Mouse (Mus musculus) left cerebral cortex, adult 2 months (tissue): ENCODE data around the gene Cacna1f. TPM values are rescaled to one million over a fixed set of nuclear protein-coding genes. Genes with fewer than 3 reads are reported as not detected.

Experiments used
- DNase-seq, 2 experiments: peaks; one replicate each; pipeline ENCODE4 v3.0.0; 2021 to 2022; ENCODE audit warnings: low spot score in 2 of 2, mixed read lengths in 1 of 2; ENCODE audit errors: extremely low spot score in 1 of 2
- H3K27ac ChIP-seq: fragments of 200-600 bp; 2 replicates; pipeline ENCODE4 v1.8.1; 2022
- H3K4me3 ChIP-seq: fragments of 200-600 bp; 2 replicates; pipeline ENCODE4 v1.8.1; 2022
- CTCF ChIP-seq: fragments of 200-600 bp; IDR thresholded peaks from 2 replicates; pipeline ENCODE4 v1.8.1; 2022; ENCODE audit warnings: antibody characterized with exemption, mild to moderate bottlenecking, moderate library complexity
- intact Hi-C: fragments of 180-260 bp; cut with DNase I; formaldehyde crosslinking; loops from one replicate; pipeline ENCODE4 v1.15.1; 2025
- long read RNA-seq, 2 experiments: library from polyadenylated mRNA; stranded (forward); transcript quantifications; one replicate each; pipeline ENCODE4 v2.0.0; 2021; ENCODE audit warnings: borderline mapping rate in 2 of 2
- total RNA-seq, 2 experiments: library from RNA; stranded (reverse); gene quantifications; 2 replicates each; pipeline ENCODE4 v1.2.3; 2021

The Cacna1f gene
- under 1 TPM; 0.19 to 0.27 TPM for total RNA-seq
- long read RNA-seq, experiment 1, result 0 reads
- long read RNA-seq, experiment 2, partial matches to known transcripts, result 0 of 1 reads
- long read RNA-seq, experiment 2, other reads (novel, unspliced or antisense), result 1 of 1 reads

DNA sequence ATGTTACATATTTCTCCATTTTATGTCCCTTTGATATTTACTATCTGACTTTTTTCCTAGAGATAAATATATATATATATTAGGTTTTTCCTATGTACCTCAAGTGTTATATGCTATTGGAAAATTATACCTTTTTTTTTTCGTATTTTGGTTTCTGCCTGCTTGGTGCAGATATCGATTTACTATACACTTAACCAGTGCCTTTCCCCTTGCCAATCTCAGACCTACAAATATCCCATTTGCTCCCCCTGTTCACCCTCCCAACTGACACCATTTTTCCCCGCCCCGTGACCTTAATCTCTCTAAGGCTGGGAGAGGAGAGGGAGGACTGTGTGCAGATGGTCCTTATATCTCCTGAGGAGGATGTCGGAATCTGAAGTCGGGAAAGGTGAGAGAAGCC is at the start of gene Cacna1f:
TSS of gene Cacna1f (plus strand) at position 301 of the 400 bp plus-strand sequence.
- intact Hi-C loops, result loop anchor here (5.0 kb wide), 2 partner anchors 36 to 71 kb away; no protein-coding TSS in a partner anchor
- no peak for TF ChIP-seq CTCF
- H3K4me3 ChIP-seq, result no peak within 1 kb of the TSS
- DNase-seq, result no peak
- H3K27ac ChIP-seq, result no peak within 1 kb of the TSS

DNA sequence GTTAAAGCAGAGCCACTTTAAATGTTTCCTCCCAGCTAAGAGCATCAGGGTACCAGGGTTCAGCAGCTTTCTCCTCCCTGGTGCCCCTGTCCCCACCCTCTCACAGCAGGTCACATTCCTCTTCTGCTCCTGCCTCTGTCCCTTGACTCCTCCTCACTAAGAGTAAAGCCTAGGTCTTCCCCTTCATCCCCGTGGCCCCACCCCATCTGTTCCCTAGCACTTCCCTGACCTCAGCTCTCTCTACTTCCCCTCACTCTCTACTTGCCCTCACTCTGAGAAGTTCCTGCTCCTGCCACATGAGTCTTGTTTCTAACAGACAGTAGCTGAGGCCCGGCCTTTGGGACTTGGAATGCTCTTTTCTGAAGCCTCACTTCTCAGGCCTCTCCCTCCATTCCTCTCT is 43.8 kb upstream of the Cacna1f start:
- TF ChIP-seq CTCF, result no peak
- intact Hi-C loops, result no loop called here
- H3K4me3 ChIP-seq, result no peak overlapping the region

DNA sequence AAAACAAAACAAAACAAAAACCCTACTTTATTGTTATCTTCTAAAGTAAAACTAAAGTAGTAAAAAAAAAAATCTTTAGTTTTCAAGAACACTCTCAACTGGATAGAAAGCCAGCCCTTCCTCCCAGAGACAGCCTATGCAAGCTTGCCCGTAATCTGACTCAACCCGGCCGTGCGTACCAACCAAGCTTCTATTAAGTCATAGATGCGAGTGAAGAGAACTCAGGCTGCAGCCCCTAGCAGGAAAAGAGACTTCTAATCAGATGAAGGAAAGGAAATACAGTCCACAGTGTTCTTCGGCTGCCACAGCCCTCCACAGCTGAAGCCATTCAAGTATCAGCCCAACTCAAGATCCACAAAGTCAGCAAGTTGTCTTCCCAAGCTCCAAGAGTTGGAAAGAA is 40.5 kb upstream of the Cacna1f start:
- H3K27ac ChIP-seq, result no peak overlapping the region
- no peak for DNase-seq
- no peak overlapping the region for H3K4me3 ChIP-seq
- TF ChIP-seq CTCF, result no peak
- intact Hi-C loops, result no loop called here

More for the DNA sequence above, 43.8 kb upstream of the Cacna1f start:
- DNase-seq, result no peak
- H3K27ac ChIP-seq, result no peak overlapping the region

DNA sequence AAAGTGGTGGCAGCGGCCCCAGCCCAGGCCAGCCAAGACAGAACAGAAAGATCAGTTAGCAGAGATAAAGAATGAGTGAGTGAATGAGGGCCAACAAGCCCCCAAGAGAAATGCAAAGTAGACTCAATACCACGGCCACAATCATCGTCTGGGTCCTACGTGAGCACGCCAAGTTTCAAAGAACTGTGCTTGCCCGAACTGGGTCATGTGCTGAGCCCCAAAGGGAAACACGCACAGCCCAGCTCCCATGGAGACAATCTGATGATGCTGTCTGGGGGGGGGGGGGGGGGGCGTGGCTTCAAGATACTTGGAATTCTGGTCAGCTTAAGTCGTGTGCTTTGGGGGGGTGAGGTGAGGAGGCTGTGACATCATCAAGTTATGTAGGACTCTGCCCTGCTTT is 39.4 kb upstream of the Cacna1f start:
- no peak overlapping the region for H3K27ac ChIP-seq
- TF ChIP-seq CTCF, result no peak
- no peak for DNase-seq
- H3K4me3 ChIP-seq, result no peak overlapping the region
- intact Hi-C loops, result no loop called here

DNA sequence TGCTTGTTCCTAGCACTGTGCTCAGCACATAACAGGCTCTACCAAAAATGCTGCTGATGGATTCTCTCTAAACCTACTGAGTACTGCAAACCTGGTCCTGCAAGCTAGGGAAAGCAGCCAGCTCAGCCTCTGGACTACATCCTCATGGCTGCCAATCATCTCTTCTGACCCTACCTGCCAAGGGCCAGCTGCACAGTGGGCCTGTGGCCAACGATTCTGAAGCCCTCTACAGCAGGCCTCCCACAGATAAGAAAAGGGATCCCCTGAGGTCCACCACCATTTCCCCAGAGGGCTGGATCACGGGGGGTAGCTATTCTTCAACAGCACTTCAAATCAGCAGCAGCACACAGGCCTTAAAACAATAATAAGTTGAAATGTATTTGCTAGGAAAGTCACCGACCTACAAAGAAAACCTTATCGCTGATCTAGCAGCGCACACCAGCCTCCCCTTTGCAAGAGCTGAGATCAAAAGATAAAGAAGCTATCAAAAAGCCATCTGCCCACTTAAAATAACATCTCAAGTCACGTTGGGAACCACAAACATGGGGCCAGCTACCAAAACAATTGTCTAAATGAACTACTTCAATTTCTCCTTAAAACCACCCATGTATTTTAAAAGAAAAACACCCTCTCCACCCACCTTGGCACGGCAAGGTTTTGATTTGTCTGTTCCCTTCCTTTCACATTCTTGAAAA is 36.3 kb upstream of the Cacna1f start:
- DNase-seq, result no peak
- intact Hi-C loops, result loop anchor here (5.0 kb wide), 3 partner anchors 93 to 248 kb away; no protein-coding TSS in a partner anchor
- Histone ChIP-seq H3K27ac (no peak overlapping the region), H3K4me3 (no peak overlapping the region)
- TF ChIP-seq CTCF, result no peak

DNA sequence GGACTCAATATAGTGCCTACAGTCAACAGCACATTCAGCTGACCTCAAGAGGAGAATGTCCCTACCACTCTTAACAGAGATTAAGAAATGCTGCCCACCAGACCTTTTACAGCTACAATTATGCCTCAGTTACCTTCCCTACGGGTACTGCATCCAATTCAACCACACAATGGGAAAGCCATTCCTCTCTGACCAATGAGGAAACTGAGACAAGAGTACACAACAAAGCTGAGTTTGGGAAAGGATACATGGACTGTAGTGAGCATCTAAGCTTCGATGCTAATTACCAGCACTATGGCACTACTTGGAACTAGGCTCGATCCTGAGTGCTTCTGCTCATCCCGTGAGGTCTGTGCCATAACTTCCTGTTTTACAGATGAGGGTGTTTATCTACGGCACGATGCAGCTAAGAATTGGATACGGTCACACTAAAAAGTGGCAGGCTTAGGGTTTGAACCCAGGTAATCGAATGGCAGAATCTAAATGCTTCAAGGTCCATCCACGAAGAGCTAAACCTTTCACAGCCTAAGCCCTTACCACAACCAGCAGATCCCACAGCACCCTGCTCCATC is 35.2 kb upstream of the Cacna1f start:
- no peak for DNase-seq
- no peak overlapping the region for H3K4me3 ChIP-seq
- no peak overlapping the region for H3K27ac ChIP-seq
- intact Hi-C loops, result loop anchor here (5.0 kb wide), 3 partner anchors 94 to 249 kb away; no protein-coding TSS in a partner anchor
- no peak for TF ChIP-seq CTCF

DNA sequence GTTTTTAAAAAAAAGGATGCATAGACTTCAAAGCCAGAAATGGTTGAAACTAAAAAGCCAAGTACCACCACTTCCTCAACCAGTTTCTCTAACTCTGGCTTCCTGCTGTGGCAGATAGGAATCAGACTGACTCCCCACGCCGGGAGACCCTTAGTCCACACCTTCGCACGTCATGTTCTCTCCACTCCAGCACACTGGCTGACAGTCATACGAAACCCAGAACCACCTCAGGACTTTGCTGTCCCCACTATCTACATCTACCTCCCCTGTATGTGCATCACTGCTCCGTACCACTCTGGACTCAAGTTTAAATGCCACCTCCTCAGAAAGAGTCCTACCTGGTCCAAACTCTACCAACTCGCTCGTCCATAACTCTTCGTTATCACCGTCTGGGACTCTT is 34.4 kb upstream of the Cacna1f start:
- TF ChIP-seq CTCF, result no peak
- Histone ChIP-seq H3K27ac (no peak overlapping the region), H3K4me3 (no peak overlapping the region)
- DNase-seq, result no peak
- intact Hi-C loops, result loop anchor here (5.0 kb wide), 3 partner anchors 95 to 250 kb away; no protein-coding TSS in a partner anchor

DNA sequence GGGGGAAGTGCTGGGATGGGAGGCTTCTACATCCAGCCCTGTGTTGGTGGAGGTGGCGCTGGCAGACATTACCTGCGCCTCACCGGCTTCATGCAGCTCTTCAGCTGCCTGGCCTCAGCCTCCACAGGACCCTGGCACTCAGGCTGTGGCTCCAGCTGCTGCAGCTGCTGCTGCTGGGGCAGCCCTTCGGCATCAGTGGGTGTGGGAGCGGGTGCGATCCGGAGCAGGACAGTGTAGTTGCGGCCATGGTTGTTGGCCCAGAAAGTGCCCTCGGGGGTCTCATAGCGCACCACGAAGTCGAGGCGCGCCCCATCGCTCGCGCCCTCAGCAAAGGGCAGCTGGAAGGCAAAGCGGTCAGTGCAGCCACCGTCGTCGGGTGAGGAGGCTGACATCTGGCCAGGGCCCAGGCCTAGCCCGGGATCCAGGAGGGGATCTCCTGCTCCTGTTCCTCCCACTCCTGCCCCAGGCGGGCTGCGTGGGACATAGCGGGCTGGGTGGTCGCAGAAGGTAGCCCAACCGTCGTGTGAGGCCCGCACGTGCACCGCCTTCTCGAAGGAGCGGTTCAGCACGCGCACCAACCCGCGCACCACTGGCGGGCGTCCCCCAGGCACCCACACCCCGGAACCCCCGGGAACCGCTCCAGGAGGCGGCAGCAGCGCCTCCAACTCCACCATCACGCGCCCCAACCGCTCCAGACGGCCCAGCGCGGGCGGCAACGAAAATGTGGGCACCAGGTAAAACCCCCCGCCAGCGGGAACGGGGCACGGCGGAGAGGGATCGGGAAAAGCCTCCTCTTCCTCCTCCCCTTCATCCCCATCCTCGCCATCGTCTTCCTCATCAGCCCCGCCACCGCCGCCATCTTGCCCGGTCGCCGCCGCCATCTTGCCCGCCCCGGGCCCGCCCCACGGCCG is 33.5 kb upstream of the Cacna1f start, which contains the start of gene Foxp3:
TSS of gene Foxp3 (plus strand) at position 469 of the 911 bp plus-strand sequence.
- H3K27ac ChIP-seq, result peak within 1 kb of the TSS; percentile 89
- DNase-seq, result peak in 1 of 2 experiments; percentile 49
- peak within 1 kb of the TSS; percentile 51 for H3K4me3 ChIP-seq
- TF ChIP-seq CTCF, result no peak
- intact Hi-C loops, result loop anchor here (2.0 to 5.0 kb wide), 4 partner anchors 65 to 251 kb away; partner anchors contain the start of gene Syp

DNA sequence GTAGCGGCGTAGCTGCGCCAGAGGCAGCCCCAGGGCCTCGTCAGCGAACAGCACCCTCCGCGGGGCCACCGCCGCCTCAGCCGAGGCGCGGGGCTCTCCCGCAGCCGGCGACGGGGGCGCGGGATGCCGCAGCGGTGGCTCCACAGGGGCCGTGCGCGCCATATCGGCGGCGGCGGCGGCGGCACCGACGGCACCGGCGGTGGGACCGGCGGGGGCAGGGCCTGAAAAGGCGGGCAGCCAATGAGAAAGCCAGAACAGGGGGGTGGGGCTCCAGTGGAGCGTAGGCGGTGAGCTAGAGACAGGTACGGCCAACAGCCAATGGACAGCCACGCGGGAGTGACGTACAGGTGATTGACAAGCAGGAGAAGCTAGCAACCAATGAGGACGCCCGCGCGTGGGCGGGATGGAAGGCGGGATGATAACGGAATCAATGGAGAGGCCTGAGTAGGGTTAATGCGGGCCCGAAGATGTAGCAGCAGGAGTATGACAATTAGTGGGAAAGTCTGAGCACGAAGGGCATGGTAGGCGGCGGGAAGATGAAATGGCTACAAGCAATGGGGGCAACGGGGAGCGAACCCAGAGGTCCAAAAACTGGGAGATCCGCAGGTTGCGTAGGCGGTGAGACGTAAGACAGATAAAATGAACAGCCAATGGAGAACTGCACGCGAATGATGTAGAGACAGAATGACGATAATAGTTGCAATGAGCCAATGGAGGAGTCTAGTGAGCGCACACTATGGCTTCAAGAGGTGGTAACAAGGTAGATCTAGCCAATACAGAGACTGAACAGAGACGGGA is 32.6 kb upstream of the Cacna1f start, which contains the start of gene Ppp1r3f:
TSS of gene Ppp1r3f (minus strand) at position 197 of the 798 bp plus-strand sequence.
- Histone ChIP-seq H3K4me3 (peak within 1 kb of the TSS; percentile 51), H3K27ac (peak within 1 kb of the TSS; percentile 89)
- no peak for TF ChIP-seq CTCF
- intact Hi-C loops, result loop anchor here (2.0 to 5.0 kb wide), 4 partner anchors 65 to 252 kb away; partner anchors contain the start of gene Syp
- DNase-seq, result peak; percentile 94

DNA sequence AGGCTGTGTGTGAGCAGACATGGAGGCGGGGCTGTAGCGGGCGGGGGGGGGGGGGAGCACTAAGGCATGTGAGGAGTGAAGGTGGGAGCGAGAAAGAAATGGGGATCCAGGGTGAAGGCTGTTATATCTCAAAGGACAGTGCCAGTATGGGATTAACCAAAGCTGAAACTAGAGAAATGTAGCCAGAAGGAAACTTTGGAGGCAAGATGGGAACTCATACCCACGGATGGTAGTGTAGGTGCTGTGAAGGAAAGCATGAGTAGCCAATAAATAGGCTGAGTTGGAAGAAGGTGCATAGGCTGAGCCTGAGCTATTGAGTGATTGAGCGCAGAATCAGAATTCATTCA is 32.0 kb upstream of the Cacna1f start:
- TF ChIP-seq CTCF, result no peak
- Histone ChIP-seq H3K4me3 (peak overlapping the region; percentile 51; the same call in 1 of the 2 replicates), H3K27ac (peak overlapping the region; percentile 47)
- intact Hi-C loops, result loop anchor here (2.0 to 5.0 kb wide), 4 partner anchors 64 to 253 kb away; partner anchors contain the start of gene Syp
- no peak for DNase-seq
